Mouse (Mus musculus) limb, embryonic 15.5 days (tissue): ENCODE measurements around the gene Ifi205. TPM values are rescaled to one million over a fixed set of nuclear protein-coding genes. Genes with fewer than 3 reads are reported as not detected.

Experiments
- polyA plus RNA-seq: library from polyadenylated mRNA; unstranded; fragments of >200 nt; fragmentation: Nextera tagmentation; extraction: Ambion mirVana; gene quantifications from 2 replicates; pipeline ENCODE4 v1.2.1, GENCODE M21; 2015

The Ifi205 gene
- polyA plus RNA-seq, 1 experiment from 2014 or later: 0.55 TPM

Other genes with a start within 250 kb of the Ifi205 start
- gene Ifi211, start 118.8 kb downstream of the Ifi205 start, polyA plus RNA-seq: 1.4 and 2.0 TPM in 2 replicates
- gene Mndal, start 89.3 kb downstream of the Ifi205 start, polyA plus RNA-seq: 2.4 and 3.1 TPM in 2 replicates
- gene Ifi203, start 89.1 kb downstream of the Ifi205 start, polyA plus RNA-seq: 0.82 and 1.2 TPM in 2 replicates
- 3.0 and 4.4 TPM in 2 replicates for gene Ifi202b, start 49.1 kb downstream of the Ifi205 start, polyA plus RNA-seq
- gene Olfr433, start 8.9 kb upstream of the Ifi205 start, polyA plus RNA-seq: 0.14 TPM in 1 of 2 replicates, not detected in the other
- gene Olfr432, start 17.4 kb upstream of the Ifi205 start, polyA plus RNA-seq: not detected in 2 replicates
- not detected in 2 replicates for gene Olfr430, start 34.8 kb upstream of the Ifi205 start, polyA plus RNA-seq
- not detected in 2 replicates for gene Olfr429, start 52.5 kb upstream of the Ifi205 start, polyA plus RNA-seq
- gene Olfr427, start 65.1 kb upstream of the Ifi205 start, polyA plus RNA-seq: not detected in 2 replicates
- gene Olfr231, start 89.4 kb upstream of the Ifi205 start, polyA plus RNA-seq: not detected in 2 replicates
- gene Olfr424, start 99.7 kb upstream of the Ifi205 start, polyA plus RNA-seq: not detected in 2 replicates
- not detected in 2 replicates for gene Olfr420, start 123.8 kb upstream of the Ifi205 start, polyA plus RNA-seq
- 0.20 and 0.38 TPM in 2 replicates for gene Spta1, start 141.0 kb upstream of the Ifi205 start, polyA plus RNA-seq
- gene Olfr419, start 220.3 kb upstream of the Ifi205 start, polyA plus RNA-seq: not detected in 2 replicates